Mouse (Mus musculus): ENCODE measurements at regions not wholly inside any gene's neighbourhood (a gene's known extent, or its start where the extent isn't known, plus 50 kb on each side); places are given as distances from the start of the nearest gene placed in this dataset.

GRCm38 (mm10) chr8:80262911-80263310, 205.1 kb upstream of the Hhip start:
- no peak for DNase-seq (ENCODE audit: low spot score)

DNA sequence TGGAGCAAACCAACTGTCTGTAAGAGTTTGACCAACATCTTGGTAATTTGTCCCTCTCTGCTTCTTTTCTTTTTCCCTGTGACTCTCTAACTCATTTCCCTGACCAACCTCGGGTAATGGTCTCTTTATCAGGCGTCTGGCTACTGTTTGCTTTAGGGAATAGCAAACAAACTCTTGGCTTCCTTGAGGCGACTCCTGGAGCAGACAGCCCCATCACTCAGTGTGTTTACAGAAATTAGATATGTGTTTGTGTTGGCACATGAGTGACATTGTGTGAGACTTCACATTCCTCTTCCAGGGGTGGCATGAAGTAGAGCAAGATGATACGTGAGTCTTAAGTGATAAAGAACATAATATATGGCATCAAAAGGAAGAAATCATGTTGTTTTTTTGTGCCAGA, 195.7 kb upstream of the Hhip start:
- DNase-seq (ENCODE audit: low spot score), result no peak

GRCm38 (mm10) chr8:80251595-80251994, 193.8 kb upstream of the Hhip start:
- DNase-seq (ENCODE audit: low spot score), result no peak

DNA sequence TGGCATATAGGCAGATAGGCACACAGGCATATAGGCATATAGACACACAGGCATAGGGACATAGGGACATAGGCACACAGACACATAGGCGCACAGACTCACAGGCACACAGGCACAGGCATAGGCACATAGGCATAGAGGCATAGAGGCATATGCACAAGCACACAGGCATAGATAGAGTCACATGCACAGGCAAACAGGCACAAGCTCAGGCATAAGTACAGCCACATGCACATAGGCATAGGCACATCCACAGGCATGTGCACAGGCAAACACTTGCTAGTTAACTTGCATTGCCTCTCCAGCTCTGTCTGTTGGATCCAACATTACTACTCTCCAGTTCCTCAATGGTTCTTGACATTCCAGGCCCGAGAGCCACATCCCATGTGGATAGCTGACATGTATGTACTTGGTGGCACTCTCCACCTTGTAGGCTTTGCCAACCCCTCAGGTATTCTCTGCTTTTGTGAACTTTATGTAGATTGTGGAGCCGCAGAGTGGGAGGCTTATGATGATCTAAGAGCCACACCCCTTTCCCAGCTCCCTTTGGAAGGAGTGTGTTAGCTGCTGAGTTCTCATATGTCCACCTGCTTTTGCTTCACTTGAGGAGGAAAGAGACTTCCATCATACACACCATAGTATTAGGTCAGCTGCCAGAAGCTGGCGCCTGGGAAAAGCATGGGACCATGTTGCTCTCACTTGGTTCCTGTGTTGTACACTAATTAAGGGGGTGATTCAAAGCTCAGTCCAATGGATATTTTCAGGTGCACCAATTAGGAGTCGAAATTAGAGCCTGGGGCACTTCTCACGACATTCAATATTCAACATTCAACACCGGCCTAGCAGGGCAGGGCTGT, 192.7 kb upstream of the Hhip start:
- no peak for DNase-seq (ENCODE audit: low spot score)

- no peak for DNase-seq (ENCODE audit: low spot score)
Observed at GRCm38 (mm10) chr8:80249762-80250161, 192.0 kb upstream of the Hhip start.

GRCm38 (mm10) chr8:80239879-80240278, 182.1 kb upstream of the Hhip start:
- no peak for DNase-seq (ENCODE audit: low spot score)

GRCm38 (mm10) chr8:80210361-80210760, 152.6 kb upstream of the Hhip start:
- no peak for DNase-seq (ENCODE audit: low spot score)

GRCm38 (mm10) chr8:80204678-80205654, 147.2 kb upstream of the Hhip start:
- no peak for DNase-seq (ENCODE audit: low spot score)

DNA sequence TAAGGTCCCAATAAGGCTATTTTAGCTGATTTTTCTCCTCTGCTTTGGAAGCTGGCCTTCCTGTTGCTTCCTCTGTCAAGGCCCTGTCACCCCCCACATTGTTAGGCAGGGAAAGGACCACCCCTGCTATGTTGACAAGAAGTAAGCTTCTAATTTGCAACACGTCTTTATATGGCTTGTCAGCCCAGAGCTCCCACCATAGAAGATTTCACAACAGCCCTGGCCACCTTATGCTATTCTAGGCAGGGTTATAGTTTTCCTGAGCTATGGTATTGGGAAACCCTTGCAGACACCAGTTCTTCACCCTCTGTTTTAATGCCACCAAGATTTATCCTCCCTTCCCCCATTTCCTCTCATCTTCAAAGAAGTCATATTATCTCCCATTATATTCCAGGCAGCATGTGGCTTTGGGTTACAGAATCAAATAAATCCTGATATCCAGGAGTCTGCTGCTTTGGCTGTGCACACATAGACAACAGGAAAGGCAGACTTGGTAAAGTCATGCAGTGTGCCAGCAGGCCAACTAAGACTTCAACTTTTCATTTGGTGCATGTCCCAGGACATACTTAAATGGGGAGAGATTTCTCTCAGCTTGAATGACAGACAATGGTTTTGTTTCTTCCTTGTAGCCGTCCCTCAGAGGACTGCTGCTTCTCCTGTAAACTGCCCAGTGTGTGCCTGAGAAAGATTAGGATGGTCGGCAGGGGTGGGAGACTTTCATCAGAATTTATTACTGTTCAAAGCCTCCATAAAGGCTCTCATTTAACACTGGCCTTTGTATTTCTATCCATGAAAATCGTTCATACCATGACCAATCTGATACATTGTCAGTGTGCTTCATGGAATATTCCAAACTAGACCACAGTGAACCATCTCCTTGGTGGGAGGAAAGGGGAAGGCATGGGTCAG, 146.2 kb upstream of the Hhip start:
- no peak for DNase-seq (ENCODE audit: low spot score)

DNA sequence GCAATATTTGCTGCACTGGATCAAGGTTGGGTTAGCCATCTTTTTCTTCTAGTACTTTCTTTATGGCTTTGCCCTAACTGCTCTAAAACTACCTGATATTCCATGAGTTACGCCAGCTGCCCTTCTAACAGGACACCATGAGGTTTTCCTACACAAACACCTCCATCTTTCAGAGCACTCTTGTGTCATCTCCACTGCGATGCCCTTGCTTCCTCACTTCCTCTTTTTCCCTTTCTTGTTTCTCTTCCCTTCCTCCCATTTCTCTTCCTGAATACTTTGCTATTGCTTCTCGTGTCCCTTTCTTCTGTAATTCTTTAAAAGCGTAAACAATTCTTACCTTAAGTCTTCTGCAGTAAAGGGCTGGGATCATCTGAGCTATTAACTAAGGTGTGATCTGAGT, 139.9 kb upstream of the Hhip start:
- DNase-seq (ENCODE audit: low spot score), result no peak

DNA sequence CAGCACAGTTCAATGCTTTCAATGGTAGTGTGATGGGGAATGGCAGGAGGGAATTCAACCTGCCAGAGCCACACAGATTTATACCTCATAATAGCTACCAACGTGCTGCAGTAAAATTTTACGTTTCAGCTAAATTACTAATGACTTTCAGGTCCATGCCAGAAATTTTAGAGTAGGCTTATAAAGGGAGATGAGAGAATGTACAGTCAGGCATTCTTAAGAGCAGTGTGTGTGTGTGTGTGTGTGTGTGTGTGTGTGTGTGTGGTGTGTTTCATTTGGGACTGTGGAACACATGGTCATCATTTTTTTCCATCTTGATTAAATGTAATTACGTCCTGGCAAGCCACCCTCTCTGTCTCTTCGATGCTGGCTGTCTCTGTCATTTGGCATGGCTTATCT, 132.7 kb upstream of the Hhip start:
- no peak for DNase-seq (ENCODE audit: low spot score)

- no peak for DNase-seq (ENCODE audit: low spot score)
Observed at GRCm38 (mm10) chr8:80189797-80190509, 132.1 kb upstream of the Hhip start.

GRCm38 (mm10) chr8:80185286-80185685, 127.5 kb upstream of the Hhip start:
- no peak for DNase-seq (ENCODE audit: low spot score)

- no peak for DNase-seq (ENCODE audit: low spot score)
Observed at GRCm38 (mm10) chr8:80168688-80169087, 110.9 kb upstream of the Hhip start.

- no peak for DNase-seq (ENCODE audit: low spot score)
Observed at GRCm38 (mm10) chr8:80149458-80150083, 91.8 kb upstream of the Hhip start.

DNA sequence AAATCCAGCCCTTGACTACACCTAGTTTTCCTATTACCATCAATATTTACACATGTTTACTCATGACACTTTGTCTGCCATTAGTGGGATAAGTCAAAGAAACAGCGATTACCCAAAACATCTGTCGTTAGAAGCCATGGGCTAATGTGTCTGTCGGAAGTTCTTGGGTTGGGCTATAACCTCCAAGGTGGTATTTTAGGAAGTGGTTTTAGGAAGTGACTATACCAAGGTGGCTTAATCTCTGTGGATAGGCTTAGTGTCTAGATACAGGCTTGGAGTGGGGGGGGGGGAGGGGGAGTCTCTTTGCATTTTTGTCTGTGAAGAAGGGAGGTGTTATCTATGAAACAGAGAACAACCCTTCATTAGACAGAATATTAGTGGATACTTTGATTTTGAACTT, 90.1 kb upstream of the Hhip start:
- DNase-seq (ENCODE audit: low spot score), result no peak

DNA sequence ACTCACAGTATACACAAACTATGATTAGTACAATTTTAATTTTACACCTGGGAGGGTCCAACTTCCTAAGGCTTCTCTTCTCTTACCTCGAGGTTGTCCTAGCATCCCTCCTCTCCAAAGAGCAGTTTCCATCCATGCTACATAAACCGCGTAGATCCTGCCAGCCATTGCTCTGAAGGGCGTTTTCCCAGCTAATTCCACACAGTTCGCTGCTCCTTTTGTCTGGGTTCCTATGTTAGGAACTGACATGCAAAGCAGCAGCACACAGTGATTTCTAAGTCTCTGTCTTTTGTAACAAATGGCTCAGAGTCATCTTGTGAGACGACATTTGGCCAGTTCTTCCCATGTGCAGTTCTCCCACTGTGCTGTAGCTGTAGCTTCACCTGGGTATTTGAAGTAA, 80.7 kb upstream of the Hhip start:
- DNase-seq (ENCODE audit: low spot score), result no peak

DNA sequence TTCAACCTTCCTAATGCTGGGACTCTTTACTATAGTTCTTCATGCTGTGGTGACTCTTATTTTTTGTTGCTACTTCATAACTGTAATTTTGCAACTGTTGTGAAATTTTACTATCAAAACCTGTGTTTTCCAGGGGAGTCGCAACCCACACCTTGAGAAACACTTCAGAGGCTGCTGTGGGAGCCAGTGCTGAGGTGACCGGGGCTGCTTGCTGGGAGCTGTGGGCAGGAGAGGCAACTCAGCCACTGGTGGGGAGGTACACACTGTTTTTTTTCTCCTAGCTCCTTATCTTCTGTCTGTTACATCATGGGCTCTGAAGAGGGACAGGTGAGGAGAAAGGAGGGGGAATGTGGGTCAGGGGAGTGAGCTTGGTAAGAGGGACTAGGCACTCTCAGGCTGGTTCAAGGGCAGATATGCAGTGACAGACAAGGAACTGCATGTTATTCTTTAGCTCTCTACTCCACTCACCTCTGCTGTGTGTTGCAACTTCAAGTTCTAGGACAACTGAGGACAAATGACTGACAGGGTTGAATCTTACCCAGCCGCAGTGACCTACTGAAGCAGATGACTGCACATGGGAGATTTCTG, 62.7 kb upstream of the Hhip start:
- no peak for DNase-seq (ENCODE audit: low spot score)

GRCm38 (mm10) chr8:80117328-80117727, 59.5 kb upstream of the Hhip start:
- DNase-seq (ENCODE audit: low spot score), result no peak
